Mouse (Mus musculus) lung, adult 2 months (tissue): ENCODE data around the gene Sugp2.

Experiments used
- CTCF ChIP-seq: fragments of 200-500 bp; IDR thresholded peaks from 2 replicates; pipeline ENCODE4 v1.5.1; 2011; ENCODE audit warnings: mild to moderate bottlenecking, low read length, control low read depth; ENCODE audit not compliant: insufficient read depth
- POLR2A ChIP-seq: fragments of 200-500 bp; IDR thresholded peaks from 2 replicates; pipeline ENCODE4 v1.6.1; 2011; ENCODE audit warnings: low read depth, mild to moderate bottlenecking, control low read depth, low read length, borderline replicate concordance; ENCODE audit errors: extremely low read depth

DNA sequence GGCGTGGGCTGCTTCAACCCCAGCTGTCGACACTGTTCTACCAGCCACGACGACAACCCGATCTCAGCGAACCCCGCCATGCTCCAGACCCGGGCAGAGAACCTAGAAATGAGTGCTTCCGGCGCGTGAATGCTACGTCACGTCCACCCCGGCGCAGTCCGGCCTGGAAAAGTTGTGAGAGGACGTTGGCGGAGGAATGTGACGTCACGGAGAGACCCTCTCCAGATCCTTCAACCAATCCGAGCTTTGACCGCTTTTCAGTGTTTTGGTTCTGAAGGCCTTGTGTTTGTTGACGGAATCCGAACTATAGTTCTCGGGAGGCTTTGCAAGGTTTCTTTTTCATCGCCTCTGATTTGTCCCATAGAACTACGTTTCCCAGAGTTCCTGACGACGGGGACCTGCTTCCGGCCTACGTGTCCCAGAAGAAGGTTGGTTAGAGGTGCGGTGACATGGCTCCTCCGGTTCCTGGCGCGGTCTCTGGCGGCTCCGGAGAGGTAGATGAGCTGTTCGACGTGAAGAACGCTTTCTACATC, 68.4 kb downstream of the Sugp2 start, which contains the start of the genes Ddx49 and Cope:
- TF ChIP-seq CTCF, result no peak
- TF ChIP-seq POLR2A, result peak; percentile 79; the same call in 1 of the 2 replicates
